Mouse (Mus musculus): ENCODE data around the gene Rab44.

DNA sequence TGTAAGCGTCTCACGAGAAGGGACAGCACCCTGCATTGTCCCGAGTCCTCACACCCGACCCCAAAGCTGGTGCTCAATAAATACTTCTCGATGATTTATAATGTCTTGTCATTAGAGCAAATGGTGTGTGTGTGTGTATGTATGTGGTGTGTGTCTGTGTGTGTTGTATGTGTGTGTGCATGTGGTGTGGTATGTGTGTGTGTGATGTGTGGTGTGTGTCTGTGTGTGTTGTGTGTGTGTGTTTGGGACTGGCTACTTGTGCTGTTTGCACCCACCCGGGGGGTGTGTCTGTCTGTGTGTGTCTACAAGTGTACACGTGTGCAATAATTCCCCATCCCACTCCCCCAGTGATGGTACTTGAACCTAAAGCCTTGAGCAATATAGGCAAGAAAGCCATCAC is 13.3 kb upstream of the Rab44 start:
- TF ChIP-seq CTCF (IDR thresholded peaks at IDR 0.05) (no peak), POLR2A (IDR thresholded peaks at IDR 0.05; ENCODE audit: insufficient read depth, low read depth, low read length) (no peak), EP300 (IDR thresholded peaks at IDR 0.05; ENCODE audit: insufficient read depth, low read depth, low read length) (no peak)
